Mouse (Mus musculus): ENCODE data around the gene Kcnmb3. TPM values are rescaled to one million over a fixed set of nuclear protein-coding genes. Genes with fewer than 3 reads are reported as not detected.

Kcnmb3 gene
- 1 to 10 TPM in 1 of 2 experiments, not detected in 1; 1.0 TPM for total RNA-seq (2021)
- long read RNA-seq, experiment 1: 0 reads
- long read RNA-seq, experiment 2, partial matches to known transcripts: 0 of 1 reads
- long read RNA-seq, experiment 2, other reads (novel, unspliced or antisense): 1 of 1 reads

GRCm38 (mm10) chr3:32492097-32493090 is at the start of gene Kcnmb3:
Gene Kcnmb3, minus strand, starts transcription at chr3:32492231.
- Histone ChIP-seq H3K27ac (no peak within 1 kb of the TSS), H3K4me3 (no peak within 1 kb of the TSS)
- TF ChIP-seq CTCF (conservative IDR thresholded peaks at IDR 0.05): no peak
- DNase-seq (ENCODE audit: low spot score in 2 of 2): no peak

GRCm38 (mm10) chr3:32538091-32538490 is 46.1 kb upstream of the Kcnmb3 start:
- no peak overlapping the region; the same call in 1 of the 2 replicates for H3K4me3 ChIP-seq
- no peak for TF ChIP-seq CTCF (conservative IDR thresholded peaks at IDR 0.05)
- DNase-seq (ENCODE audit: low spot score in 2 of 2): no peak
- peak overlapping the region; percentile 83 for H3K27ac ChIP-seq

DNA sequence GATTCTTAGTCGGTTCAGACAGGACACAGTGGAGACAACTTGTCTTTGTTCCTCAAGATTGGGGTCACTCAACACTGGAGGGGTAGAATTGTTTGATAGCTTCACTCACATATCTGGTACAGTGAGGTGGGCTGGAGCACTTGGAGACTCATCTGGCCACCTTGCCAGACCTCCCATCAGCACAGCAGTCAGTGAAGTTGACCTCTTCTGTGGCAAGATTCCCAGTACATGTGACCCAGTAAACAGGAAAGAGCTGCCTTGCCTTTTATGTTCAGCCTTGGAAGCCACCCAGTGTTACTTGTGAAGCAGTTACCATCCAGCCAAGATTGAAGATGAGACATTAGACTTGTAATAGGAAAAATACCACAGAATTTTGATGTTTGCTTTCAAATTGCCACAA is 45.5 kb upstream of the Kcnmb3 start:
- no peak for TF ChIP-seq CTCF (conservative IDR thresholded peaks at IDR 0.05)
- DNase-seq (ENCODE audit: low spot score in 2 of 2): peak; percentile 37 to 65
- Histone ChIP-seq H3K27ac (peak overlapping the region; percentile 83), H3K4me3 (peak overlapping the region; percentile 5; the same call in 1 of the 2 replicates)

DNA sequence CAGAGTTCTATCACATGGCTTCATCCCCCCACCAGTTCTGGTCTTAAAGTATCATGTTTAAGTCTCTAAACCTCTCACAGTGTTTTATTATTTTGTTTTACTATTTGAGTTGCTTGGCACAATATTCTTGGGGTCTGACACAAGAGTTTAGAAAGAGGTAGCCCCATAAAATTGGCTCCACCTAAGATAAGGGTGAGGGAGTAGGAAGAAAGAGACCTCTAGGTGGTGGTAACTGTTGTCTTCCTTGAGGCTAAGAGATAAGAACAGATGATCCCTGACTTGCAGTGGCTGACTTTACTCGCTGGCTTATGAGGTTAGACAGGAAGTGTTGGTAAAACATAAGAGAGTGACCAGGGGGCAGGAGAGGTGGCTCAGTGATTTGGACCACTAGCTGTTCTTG is 43.7 kb upstream of the Kcnmb3 start:
- no peak overlapping the region for H3K4me3 ChIP-seq
- TF ChIP-seq CTCF (conservative IDR thresholded peaks at IDR 0.05): no peak
- DNase-seq (ENCODE audit: low spot score in 2 of 2): no peak
- H3K27ac ChIP-seq: no peak overlapping the region; the same call in 1 of the 2 replicates

- no peak for DNase-seq (ENCODE audit: low spot score in 2 of 2)
- Histone ChIP-seq H3K27ac (peak overlapping the region; percentile 95), H3K4me3 (peak overlapping the region; percentile 63)
- no peak for TF ChIP-seq CTCF (conservative IDR thresholded peaks at IDR 0.05)
Observed at GRCm38 (mm10) chr3:32530041-32530440, 38.0 kb upstream of the Kcnmb3 start.

DNA sequence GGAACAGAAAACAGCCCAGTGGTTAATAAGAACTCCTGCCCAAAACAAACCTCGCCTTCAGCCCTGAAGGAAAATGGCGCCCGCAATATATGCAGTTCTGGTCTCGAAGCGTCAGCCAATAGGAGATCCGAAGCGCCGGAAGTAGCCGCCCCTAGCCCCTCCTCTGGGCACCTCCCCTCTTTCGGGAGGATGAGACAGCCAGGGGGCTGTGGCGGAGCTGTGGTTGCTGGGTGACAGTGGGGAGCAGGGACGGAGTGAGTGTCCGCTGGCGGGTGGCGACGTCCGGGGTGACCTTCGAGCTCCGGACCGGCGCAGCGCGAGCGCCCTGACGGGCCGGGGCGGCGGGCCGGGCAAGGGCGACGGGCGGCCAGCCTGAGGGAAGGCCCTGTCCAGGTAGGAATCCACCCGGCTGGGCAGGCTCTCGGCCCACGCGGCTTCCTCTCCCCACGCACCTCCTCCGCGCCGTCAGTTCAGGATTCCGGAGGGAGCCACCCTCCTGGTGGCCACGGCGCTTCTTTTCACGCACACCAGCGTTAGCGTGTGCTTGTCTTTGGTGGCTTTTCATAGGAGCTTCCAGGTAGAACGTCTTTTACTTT is 37.4 kb upstream of the Kcnmb3 start, which contains the start of gene Mfn1:
Mfn1 (plus strand) TSS at position 163 of the 596 bp plus-strand sequence.
- peak; percentile 92 to 97 for DNase-seq (ENCODE audit: low spot score in 2 of 2)
- 0 out of 2 replicates have a peak, but pooled peaks have one; percentile 34 for TF ChIP-seq CTCF (conservative IDR thresholded peaks at IDR 0.05)
- Histone ChIP-seq H3K27ac (peak within 1 kb of the TSS; percentile 95), H3K4me3 (peak within 1 kb of the TSS; percentile 63)

GRCm38 (mm10) chr3:32527181-32527580 is 35.1 kb upstream of the Kcnmb3 start:
- DNase-seq (ENCODE audit: low spot score in 2 of 2): no peak
- no peak overlapping the region for H3K27ac ChIP-seq
- TF ChIP-seq CTCF (conservative IDR thresholded peaks at IDR 0.05): no peak

DNA sequence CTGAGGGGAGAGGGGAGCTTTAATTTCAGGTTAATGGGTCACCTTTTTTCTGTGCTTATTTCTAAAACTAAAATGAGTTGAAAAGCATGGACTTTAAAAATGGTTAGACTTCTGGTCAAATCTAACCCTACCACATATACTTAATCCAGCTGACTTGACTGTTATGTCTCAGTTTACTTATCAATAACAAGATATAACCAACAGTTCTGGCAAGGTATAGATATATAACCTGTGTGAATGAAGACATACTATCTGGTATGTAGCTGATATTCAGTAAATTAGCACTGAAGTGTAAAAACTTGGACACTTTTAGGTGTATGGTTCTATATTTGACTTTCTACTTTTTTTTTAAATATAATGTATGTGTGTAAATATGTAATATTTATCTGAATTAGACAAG is 21.5 kb upstream of the Kcnmb3 start:
- no peak for TF ChIP-seq CTCF (conservative IDR thresholded peaks at IDR 0.05)
- H3K4me3 ChIP-seq: no peak overlapping the region
- no peak overlapping the region for H3K27ac ChIP-seq
- no peak for DNase-seq (ENCODE audit: low spot score in 2 of 2)

More at GRCm38 (mm10) chr3:32527181-32527580, 35.1 kb upstream of the Kcnmb3 start:
- H3K4me3 ChIP-seq: no peak overlapping the region

- DNase-seq (ENCODE audit: low spot score in 2 of 2): no peak
- Histone ChIP-seq H3K4me3 (no peak overlapping the region), H3K27ac (no peak overlapping the region)
- TF ChIP-seq CTCF (conservative IDR thresholded peaks at IDR 0.05): no peak
Observed at GRCm38 (mm10) chr3:32512686-32513284, 20.8 kb upstream of the Kcnmb3 start.

GRCm38 (mm10) chr3:32511191-32511550 is 19.1 kb upstream of the Kcnmb3 start:
- no peak for DNase-seq (ENCODE audit: low spot score in 2 of 2)
- Histone ChIP-seq H3K4me3 (peak overlapping the region; percentile 62), H3K27ac (peak overlapping the region; percentile 94)
- TF ChIP-seq CTCF (conservative IDR thresholded peaks at IDR 0.05): no peak

DNA sequence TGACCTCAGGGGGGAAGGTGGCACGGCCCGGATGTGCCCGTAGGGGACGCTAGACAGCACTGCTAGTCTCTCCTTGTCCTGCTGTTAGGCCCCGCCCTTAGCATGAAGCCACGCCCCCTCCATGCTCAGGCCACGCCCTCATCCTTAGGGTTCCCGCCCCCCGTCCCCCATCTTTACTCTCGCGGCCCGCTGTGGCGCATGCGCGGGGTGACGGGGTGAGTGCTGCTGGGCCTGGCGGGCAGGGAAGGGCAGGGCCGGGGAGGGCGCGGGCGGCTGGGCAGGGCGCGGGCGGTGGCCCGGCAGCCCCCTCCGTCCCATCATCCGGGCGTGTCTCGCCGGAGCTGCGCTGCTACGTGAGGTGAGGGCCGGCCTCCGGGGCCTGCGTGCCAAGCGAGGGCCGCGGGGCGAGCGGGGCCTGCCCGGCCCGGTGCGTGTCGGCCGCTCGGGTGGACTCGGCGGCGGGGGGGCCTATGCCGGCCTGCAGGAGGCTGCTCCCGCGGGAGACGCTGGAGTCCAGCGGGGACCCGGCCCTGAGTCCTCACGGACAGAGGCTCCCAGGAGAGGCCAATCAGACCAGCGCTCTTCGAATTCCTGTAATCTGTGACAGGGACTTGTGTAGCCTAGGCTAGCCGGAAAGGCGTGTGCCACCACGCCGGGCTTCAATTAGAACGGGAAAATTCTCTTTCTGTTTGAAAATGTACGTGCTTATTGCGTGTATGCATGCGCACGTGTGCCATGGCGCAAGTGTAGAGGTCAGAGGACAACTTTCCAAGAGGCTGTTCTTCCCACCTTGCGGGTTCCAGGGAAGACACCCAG is 18.6 kb upstream of the Kcnmb3 start:
- H3K27ac ChIP-seq: peak overlapping the region; percentile 94
- peak; percentile 82 for TF ChIP-seq CTCF (conservative IDR thresholded peaks at IDR 0.05)
- DNase-seq (ENCODE audit: low spot score in 2 of 2): peak; percentile 90 to 94
- peak overlapping the region; percentile 62 for H3K4me3 ChIP-seq
